Mouse (Mus musculus) colon, adult 2 months (tissue): ENCODE results near the gene Hoxa10. TPM values are rescaled to one million over a fixed set of nuclear protein-coding genes. Genes with fewer than 3 reads are reported as not detected.

Experiments
- polyA plus RNA-seq: library from polyadenylated mRNA; depleted of rRNA; stranded (reverse); fragments of >200 nt; gene quantifications from 2 replicates; pipeline ENCODE4 v1.2.3, GENCODE M21; 2012; rRNA removed

The Hoxa10 gene
- polyA plus RNA-seq = 26.7 and 39.5 TPM in 2 replicates

DNA sequence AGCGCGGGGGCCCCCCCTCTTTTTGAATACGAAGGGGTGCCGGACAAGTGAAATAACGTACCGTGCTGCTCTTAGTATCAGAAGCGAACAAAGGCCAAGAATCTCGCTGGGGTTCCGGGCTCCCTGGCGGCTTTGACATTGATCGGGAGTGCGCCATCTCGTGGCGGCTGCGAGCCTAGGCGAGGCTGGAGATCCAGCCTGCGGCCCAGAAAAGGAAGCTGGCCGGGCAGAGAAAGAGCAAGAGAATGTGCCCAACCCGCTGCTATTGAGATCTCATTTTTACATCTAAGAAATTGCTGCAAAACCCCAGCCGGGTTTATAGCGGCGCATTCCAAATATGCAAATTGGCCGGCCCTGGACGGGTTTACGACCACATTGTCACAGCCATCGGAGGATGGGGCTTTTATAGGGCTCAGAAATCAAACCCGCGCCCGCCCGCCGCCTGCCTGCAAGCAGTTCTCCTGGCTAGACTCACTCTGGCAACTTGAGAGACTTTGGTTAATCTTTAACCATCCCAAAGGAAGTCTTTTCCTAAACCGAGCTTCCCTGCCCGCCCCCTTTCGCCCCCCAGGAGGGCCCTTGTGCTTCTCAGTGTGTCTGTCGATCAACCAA lies at the start of gene Hoxa10:
TSS of gene Hoxa10 (minus strand) at position 466 of the 612 bp plus-strand sequence.

DNA sequence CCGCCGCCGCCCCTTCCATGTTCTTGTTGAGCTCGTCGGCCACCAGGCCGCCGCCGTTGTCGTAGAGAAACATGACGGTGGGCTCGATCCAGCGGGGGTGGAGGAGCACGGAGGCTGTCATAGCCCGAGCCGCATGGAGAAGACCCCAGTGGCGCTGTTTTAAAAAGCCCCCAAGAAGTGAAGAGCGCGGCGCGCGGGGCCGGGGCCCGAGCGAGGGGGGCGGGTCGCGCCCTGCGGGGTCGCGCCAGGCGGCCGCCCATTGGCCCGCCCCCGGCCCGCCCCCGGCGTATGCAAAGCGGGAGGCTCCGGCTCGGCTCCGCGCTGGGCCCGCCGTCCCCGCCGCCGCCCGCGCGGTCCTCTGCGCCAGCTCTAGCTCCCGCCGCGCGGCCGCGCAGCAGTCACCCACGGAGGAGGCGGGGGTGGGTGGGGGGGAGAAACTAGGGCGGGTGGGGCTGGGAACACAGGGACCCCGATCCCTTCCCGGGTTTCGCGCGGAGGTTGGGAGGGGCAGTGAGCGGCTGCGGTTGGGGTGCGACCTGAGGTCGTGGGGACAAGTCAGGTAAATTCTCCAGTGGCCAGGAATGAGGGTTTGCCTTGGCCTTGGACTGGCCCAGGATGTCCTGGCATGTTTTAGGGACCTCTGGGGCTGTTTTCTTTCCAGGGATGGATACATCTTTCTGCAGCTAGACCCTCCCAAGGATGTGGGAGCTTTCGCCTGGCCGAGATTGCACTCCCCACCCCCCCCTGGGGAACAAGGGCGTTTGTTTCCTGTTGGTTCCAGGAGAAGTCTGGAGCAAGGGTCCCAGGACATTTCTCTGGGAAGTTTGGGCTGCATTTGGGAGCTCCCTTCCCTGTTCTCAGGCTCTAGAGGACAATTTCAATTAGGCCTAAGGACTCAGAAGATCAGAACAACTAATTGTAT lies 20.3 kb upstream of the Hoxa10 start, which contains the start of gene Hoxa13:
TSS of gene Hoxa13 (minus strand) at position 227 of the 922 bp plus-strand sequence.

DNA sequence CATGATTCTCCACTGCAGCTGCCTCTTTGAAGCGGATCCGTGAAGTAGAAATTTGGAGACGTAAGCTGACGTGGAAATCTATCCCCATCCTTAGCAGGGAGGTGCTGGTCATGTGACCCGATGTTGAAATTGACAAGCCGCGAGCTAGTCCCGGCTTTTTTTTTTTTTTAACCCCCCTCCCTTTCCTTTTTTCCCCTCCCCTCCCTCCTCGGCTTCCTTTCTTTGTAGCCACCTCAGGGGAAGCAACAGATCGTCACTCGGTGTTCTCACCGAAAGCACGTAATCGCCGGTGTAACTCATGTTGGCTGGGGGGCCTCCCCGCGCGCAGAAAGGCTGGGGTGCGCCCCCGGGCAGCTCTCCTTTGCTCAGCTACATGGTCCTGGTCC lies 5.1 kb upstream of the Hoxa10 start, which contains the start of gene Hoxa11:
TSS of gene Hoxa11 (minus strand) at position 54 of the 386 bp plus-strand sequence.

GRCm38 (mm10) chr6:52230516-52231165 lies 10.0 kb downstream of the Hoxa10 start, which contains the start of gene Hoxa9:
Hoxa9 (minus strand) TSS chr6:52231089.

DNA sequence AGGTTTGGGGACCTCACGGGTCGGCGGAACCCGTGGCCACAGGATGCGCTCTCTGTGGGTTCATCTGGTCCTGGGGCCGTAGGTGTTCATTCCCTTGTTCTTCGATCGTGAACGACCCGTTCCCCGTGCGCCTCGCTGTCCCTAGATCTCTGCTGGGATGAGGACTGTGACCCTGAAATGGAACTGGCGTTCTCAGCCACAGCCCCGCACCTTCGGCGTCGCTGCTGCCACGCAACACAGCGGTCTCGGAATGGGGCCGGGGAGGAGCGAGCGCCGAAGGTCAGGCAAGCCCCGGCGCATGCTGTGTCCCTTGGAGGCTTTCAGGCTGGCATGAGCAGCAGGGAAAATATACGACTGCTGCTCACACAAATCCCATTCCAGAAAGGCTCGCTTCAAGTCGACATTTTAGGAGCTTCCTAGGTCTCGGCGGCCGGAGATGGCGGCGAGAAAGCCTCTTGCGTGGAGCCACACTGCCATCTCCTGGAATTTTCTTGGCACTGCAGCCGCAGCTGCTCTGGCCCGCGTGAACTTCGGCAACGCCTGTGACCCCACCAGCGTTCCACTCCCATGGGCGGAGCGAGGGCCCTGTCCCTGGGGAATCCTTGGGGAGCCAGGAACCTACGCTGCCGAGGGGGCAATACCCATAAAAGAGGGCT lies 19.2 kb downstream of the Hoxa10 start, which contains the start of gene Hoxa7:
TSS of gene Hoxa7 (minus strand) at position 518 of the 656 bp plus-strand sequence.

GRCm38 (mm10) chr6:52213119-52213986 lies 27.3 kb downstream of the Hoxa10 start, which contains the start of the genes Hoxa3 and Gm28308:
Hoxa3 (minus strand) TSS chr6:52213336.
Gm28308 (minus strand) TSS chr6:52213339.

DNA sequence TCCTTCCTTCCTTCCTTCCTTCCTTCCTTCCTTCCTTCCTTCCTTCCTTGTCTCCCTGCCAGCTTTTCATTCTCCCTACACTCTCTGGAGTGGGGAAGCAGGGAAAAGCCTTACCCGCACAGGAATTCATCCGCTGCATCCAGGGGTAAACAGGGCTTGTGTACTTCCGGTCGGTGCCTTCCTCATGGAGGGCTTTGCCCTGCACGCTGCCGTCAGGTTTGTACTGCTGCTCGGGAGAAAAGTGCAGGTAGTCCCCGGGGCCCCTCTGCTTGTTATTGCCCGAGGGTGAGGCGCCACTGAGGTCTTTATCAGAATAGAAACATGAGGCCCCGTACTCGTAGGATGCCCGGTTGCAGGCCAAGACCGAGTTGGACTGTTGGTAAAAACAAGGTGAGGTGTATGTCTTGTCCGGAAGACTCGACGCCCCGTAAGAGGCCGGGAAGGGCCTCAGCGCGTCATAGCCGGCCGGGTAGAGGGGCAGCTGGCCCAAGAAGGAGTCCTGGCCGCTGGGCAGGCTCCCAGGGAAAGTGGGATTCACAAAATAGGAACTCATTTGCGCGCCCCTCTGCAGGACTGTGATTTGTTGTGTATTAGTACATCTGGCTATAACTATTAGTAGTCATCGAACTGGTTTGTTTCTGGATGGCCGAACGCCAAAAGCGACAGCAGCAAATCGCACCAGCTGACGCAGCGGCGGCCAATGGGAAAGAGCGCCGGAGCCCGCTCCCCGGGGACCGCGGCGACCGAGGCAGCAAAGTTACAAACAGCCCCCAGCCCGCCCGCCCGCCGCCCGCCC lies 32.4 kb downstream of the Hoxa10 start, which contains the start of gene Hoxa6:
TSS of gene Hoxa6 (minus strand) at position 651 of the 796 bp plus-strand sequence.

DNA sequence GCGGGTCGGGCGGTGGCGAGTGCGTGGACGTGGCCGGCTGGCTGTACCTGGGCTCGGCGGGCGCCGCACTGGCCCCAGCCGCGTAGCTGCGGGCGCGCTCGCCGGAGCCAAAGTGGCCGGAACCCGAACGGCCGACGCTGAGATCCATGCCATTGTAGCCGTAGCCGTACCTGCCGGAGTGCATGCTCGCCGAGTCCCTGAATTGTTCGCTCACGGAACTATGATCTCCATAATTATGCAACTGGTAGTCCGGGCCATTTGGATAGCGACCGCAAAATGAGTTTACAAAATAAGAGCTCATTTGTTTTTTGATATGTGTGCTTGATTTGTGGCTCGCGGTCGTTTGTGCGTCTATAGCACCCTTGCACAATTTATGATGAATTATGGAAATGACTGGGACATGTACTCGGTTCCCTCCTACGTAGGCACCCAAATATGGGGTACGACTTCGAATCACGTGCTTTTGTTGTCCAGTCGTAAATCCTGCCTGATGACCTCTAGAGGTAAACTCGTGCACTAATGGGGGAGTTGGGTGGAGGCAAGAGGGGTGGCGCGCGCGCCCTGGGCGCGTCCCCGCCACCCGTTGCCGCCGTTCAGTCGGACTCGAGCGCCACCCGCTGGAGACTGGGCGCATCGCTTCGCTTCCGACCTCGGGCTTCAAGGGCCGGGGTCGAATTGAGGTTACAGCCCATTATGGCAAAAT lies 36.5 kb downstream of the Hoxa10 start, which contains the start of gene Hoxa5:
TSS of gene Hoxa5 (minus strand) at position 538 of the 703 bp plus-strand sequence.

DNA sequence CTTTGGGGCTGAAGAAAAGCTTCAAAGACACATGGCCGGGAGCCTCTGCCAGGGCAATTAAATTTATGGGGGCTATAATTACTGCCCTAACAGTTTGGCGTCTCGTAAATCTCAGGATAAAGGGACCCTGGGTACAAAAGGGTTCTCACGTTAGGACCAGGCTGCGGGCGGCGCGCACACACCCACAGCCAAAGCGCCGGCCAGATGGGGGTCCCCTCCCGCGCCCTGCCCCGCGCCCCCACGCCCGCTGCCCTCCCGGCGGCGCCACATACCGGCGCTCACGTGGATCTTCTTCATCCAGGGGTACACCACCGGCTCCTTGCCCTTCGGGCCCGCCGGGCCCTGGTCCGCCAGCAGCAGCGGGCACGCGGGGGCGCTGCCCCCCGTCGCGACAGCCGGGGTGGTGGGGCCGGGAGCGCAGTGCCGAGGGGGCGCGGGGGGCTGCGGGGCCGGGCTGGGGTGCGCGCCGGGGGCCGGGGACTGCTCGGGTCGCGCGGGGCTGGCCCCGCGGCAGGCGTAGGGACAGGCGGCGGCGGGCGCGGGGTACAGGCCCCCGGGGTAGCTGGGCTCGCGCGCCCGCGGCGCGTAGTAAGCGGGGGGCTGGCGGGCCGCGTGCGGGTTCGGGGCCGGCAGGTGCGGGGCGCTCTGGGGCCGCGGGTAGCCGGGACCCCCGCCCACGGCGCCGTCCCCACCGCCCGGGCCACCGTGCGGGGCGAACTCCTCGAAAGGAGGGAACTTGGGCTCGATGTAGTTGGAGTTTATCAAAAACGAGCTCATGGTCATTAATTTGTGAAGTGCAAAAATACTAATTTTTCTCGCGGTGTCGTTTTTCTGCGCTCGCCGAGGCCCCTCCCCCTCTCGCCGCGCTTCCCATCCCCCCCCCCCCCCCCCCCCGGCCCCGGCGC lies 49.5 kb downstream of the Hoxa10 start, which contains the start of gene Hoxa4:
TSS of gene Hoxa4 (minus strand) at position 848 of the 905 bp plus-strand sequence.

Other genes with a start within 250 kb of the Hoxa10 start
- gene Skap2, start 228.3 kb downstream of the Hoxa10 start, polyA plus RNA-seq = 5.8 and 7.3 TPM in 2 replicates
- gene Hoxa1, start 82.5 kb downstream of the Hoxa10 start, polyA plus RNA-seq = 0.36 and 0.41 TPM in 2 replicates
- gene Hoxa2, start 76.0 kb downstream of the Hoxa10 start, polyA plus RNA-seq = 2.5 and 2.6 TPM in 2 replicates
- 0.02 TPM in 1 of 2 replicates, not detected in the other for gene 5730596B20Rik, start 63.4 kb downstream of the Hoxa10 start, polyA plus RNA-seq
- 1.5 TPM in 2 replicates for gene Hoxa4, start 49.1 kb downstream of the Hoxa10 start, polyA plus RNA-seq
- 21.4 and 22.4 TPM in 2 replicates for gene Hoxa5, start 36.3 kb downstream of the Hoxa10 start, polyA plus RNA-seq
- gene Hoxa6, start 32.1 kb downstream of the Hoxa10 start, polyA plus RNA-seq = 9.2 and 10.0 TPM in 2 replicates
- gene Hoxa3, start 27.5 kb downstream of the Hoxa10 start, polyA plus RNA-seq = 18.3 and 20.8 TPM in 2 replicates
- 7.4 and 8.4 TPM in 2 replicates for gene Gm28308, start 27.5 kb downstream of the Hoxa10 start, polyA plus RNA-seq
- gene Hoxa7, start 19.0 kb downstream of the Hoxa10 start, polyA plus RNA-seq = 67.1 and 81.2 TPM in 2 replicates
- gene Hoxa9, start 9.8 kb downstream of the Hoxa10 start, polyA plus RNA-seq = 84.0 and 99.4 TPM in 2 replicates
- 9.9 and 10.1 TPM in 2 replicates for gene Hoxa11, start 5.0 kb upstream of the Hoxa10 start, polyA plus RNA-seq
- gene Hoxa13, start 20.0 kb upstream of the Hoxa10 start, polyA plus RNA-seq = 59.0 and 62.5 TPM in 2 replicates
- 3.3 and 4.6 TPM in 2 replicates for gene Evx1, start 72.6 kb upstream of the Hoxa10 start, polyA plus RNA-seq